Mouse (Mus musculus) kidney, adult 2 months (tissue): ENCODE results near the gene Mad2l2. TPM values are rescaled to one million over a fixed set of nuclear protein-coding genes. Genes with fewer than 3 reads are reported as not detected.

Experiments used
- DNase-seq: peaks from one replicate; pipeline ENCODE4 v3.0.0; 2021
- H3K27ac ChIP-seq: fragments of 200-500 bp; 2 replicates; pipeline ENCODE4 v1.5.1; 2012; ENCODE audit warnings: low read depth, low read length, control low read depth, inconsistent platforms; ENCODE audit not compliant: insufficient read depth
- H3K27me3 ChIP-seq: fragments of 200-500 bp; replicated peaks from 2 replicates; pipeline ENCODE4 v1.6.1; 2012; ENCODE audit warnings: mild to moderate bottlenecking, moderate library complexity, low read length, inconsistent platforms; ENCODE audit not compliant: control insufficient read depth, insufficient read depth
- H3K36me3 ChIP-seq: fragments of 200-500 bp; 2 replicates; pipeline ENCODE4 v1.6.1; 2012; ENCODE audit warnings: mild to moderate bottlenecking, moderate library complexity, low read length, inconsistent platforms; ENCODE audit not compliant: control insufficient read depth, insufficient read depth
- H3K4me1 ChIP-seq: fragments of 200-500 bp; 2 replicates; pipeline ENCODE4 v1.6.1; 2011; ENCODE audit warnings: low read length; ENCODE audit not compliant: control insufficient read depth, insufficient read depth
- H3K4me3 ChIP-seq: fragments of 200-500 bp; 2 replicates; pipeline ENCODE4 v1.5.1; 2011; ENCODE audit warnings: mild to moderate bottlenecking, low read depth, low read length, control low read depth; ENCODE audit not compliant: insufficient read depth
- CTCF ChIP-seq: fragments of 200-500 bp; conservative IDR thresholded peaks from 2 replicates; pipeline ENCODE4 v1.5.1; 2011; ENCODE audit warnings: low read depth, mild to moderate bottlenecking, control low read depth, low read length, moderate library complexity, mixed read lengths; ENCODE audit not compliant: insufficient read depth, insufficient read length
- POLR2A ChIP-seq: fragments of 200-500 bp; IDR thresholded peaks from one replicate; pipeline ENCODE4 v1.6.1; 2011; ENCODE audit warnings: low read depth, low read length, control low read depth
- WGBS: fragments of 180-500 bp; shearing (Covaris S2); methylation state at CpG from one replicate; pipeline ENCODE4 v1.1.7; 2018; 5-methylcytosine and 5-hydroxymethylcytosine counted together
- polyA plus RNA-seq: library from polyadenylated mRNA; depleted of rRNA; stranded (reverse); fragments of >200 nt; gene quantifications from 2 replicates; pipeline ENCODE4 v1.2.3, GENCODE M21; 2012; rRNA removed

The Mad2l2 gene
- polyA plus RNA-seq = 22.8 and 25.5 TPM in 2 replicates

- peak within 1 kb of the TSS; percentile 34; the same call in 1 of the 2 replicates for H3K4me3 ChIP-seq
- 4% methylated on average over 18 of the region's 18 CpGs for WGBS
- no peak for TF ChIP-seq CTCF
- TF ChIP-seq POLR2A = no peak
These were observed at the start of gene Mad2l2 for GRCm38 (mm10) chr4:148130133-148130532. Mad2l2 (plus strand) TSS chr4:148130384.

GRCm38 (mm10) chr4:148080597-148080973 is 49.6 kb upstream of the Mad2l2 start:
- WGBS = 78% methylated on average over 1 of the region's 1 CpGs
- Histone ChIP-seq H3K4me1 (peaks cover 27% of the 10 kb centered on the region), H3K27ac (no peak overlapping the region), H3K27me3 (no peaks in the 10 kb centered on the region), H3K36me3 (no peaks in the 10 kb centered on the region), H3K4me3 (no peak overlapping the region)
- no peak for DNase-seq
- TF ChIP-seq POLR2A = no peak

More at GRCm38 (mm10) chr4:148130133-148130532, at the start of gene Mad2l2:
- H3K27ac ChIP-seq = no peak within 1 kb of the TSS
- no peak for DNase-seq
- H3K36me3 ChIP-seq = no peaks in the 10 kb centered on the region
- H3K27me3 ChIP-seq = no peaks in the 10 kb centered on the region
- no peaks in the 10 kb centered on the region for H3K4me1 ChIP-seq

- TF ChIP-seq POLR2A (no peak), CTCF (no peak)
- 89% methylated on average over 10 of the region's 10 CpGs for WGBS
- H3K27me3 ChIP-seq = no peaks in the 10 kb centered on the region
- no peak overlapping the region for H3K27ac ChIP-seq
- H3K4me1 ChIP-seq = peaks cover 27% of the 10 kb centered on the region
- H3K36me3 ChIP-seq = no peaks in the 10 kb centered on the region
- no peak overlapping the region for H3K4me3 ChIP-seq
- no peak for DNase-seq
These were observed 49.0 kb upstream of the Mad2l2 start for GRCm38 (mm10) chr4:148081201-148081600.

GRCm38 (mm10) chr4:148082257-148083044 is 47.7 kb upstream of the Mad2l2 start:
- H3K4me3 ChIP-seq = no peak overlapping the region
- no peak overlapping the region for H3K27ac ChIP-seq
- H3K27me3 ChIP-seq = no peaks in the 10 kb centered on the region
- peaks cover 32% of the 10 kb centered on the region for H3K4me1 ChIP-seq
- DNase-seq = peak; percentile 69
- peak; percentile 54 for TF ChIP-seq CTCF
- no peak for TF ChIP-seq POLR2A
- no peaks in the 10 kb centered on the region for H3K36me3 ChIP-seq
- WGBS = 31% methylated on average over 12 of the region's 12 CpGs

GRCm38 (mm10) chr4:148083176-148083899 is 46.8 kb upstream of the Mad2l2 start:
- no peak for TF ChIP-seq CTCF
- TF ChIP-seq POLR2A = no peak
- peak overlapping the region; percentile 27; the same call in 1 of the 2 replicates for H3K27ac ChIP-seq
- 46% methylated on average over 21 of the region's 21 CpGs for WGBS
- H3K4me3 ChIP-seq = no peak overlapping the region
- peaks cover 32% of the 10 kb centered on the region for H3K4me1 ChIP-seq
- peak; percentile 79 for DNase-seq
- no peaks in the 10 kb centered on the region for H3K27me3 ChIP-seq
- no peaks in the 10 kb centered on the region for H3K36me3 ChIP-seq

- Histone ChIP-seq H3K36me3 (no peaks in the 10 kb centered on the region), H3K27ac (no peak overlapping the region), H3K27me3 (no peaks in the 10 kb centered on the region), H3K4me1 (peaks cover 32% of the 10 kb centered on the region), H3K4me3 (no peak overlapping the region)
- DNase-seq = peak; percentile 88
- 11% methylated on average over 8 of the region's 8 CpGs for WGBS
- TF ChIP-seq POLR2A (no peak), CTCF (no peak)
These were observed 45.9 kb upstream of the Mad2l2 start for GRCm38 (mm10) chr4:148084261-148084714.

- TF ChIP-seq CTCF (no peak), POLR2A (no peak)
- H3K4me3 ChIP-seq = no peak overlapping the region
- peak; percentile 77 for DNase-seq
- peaks cover 32% of the 10 kb centered on the region for H3K4me1 ChIP-seq
- H3K27me3 ChIP-seq = no peaks in the 10 kb centered on the region
- peak overlapping the region; percentile 60 for H3K27ac ChIP-seq
- H3K36me3 ChIP-seq = no peaks in the 10 kb centered on the region
- WGBS = 43% methylated on average over 10 of the region's 10 CpGs
These were observed 44.9 kb upstream of the Mad2l2 start for GRCm38 (mm10) chr4:148085131-148085906.
